Mouse (Mus musculus) thymus, adult 2 months (tissue): ENCODE measurements around the gene Gm9495.

Source experiments
- CTCF ChIP-seq: fragments of 200-500 bp; IDR thresholded peaks from 2 replicates; pipeline ENCODE4 v1.5.1; 2012; ENCODE audit warnings: mild to moderate bottlenecking, control low read depth, low read length, moderate library complexity, borderline replicate concordance; ENCODE audit not compliant: control insufficient read depth, poor library complexity, insufficient read depth; ENCODE audit errors: extremely low read depth
- POLR2A ChIP-seq: fragments of 200-500 bp; IDR thresholded peaks from 2 replicates; pipeline ENCODE4 v1.6.1; 2012; ENCODE audit warnings: mild to moderate bottlenecking, low read length, control low read depth, moderate library complexity; ENCODE audit not compliant: control insufficient read depth, poor library complexity, insufficient read depth; ENCODE audit errors: extremely low read depth

- TF ChIP-seq POLR2A (no peak), CTCF (no peak)
These were observed 48.6 kb downstream of the Gm9495 start for GRCm38 (mm10) chr8:69404768-69405167.
